Mouse (Mus musculus) neural tube, embryonic 14.5 days (tissue): ENCODE measurements around the gene Nr2c2. TPM values are rescaled to one million over a fixed set of nuclear protein-coding genes. Genes with fewer than 3 reads are reported as not detected.
"Not testable (repeated sequence)": the region's sequence is repeated elsewhere in the genome, so short reads cannot be mapped to it uniquely, and the experiment has no call there.

Experiments used
- ATAC-seq: fragments of 200-750 bp; cut with Nextera tagmentation; 2 replicates; pipeline ENCODE4 v1.8.0; 2017; ENCODE audit warnings: low read depth, mild to moderate bottlenecking, moderate TSS enrichment, moderate library complexity
- H3K27ac ChIP-seq: fragments of 300-500 bp; sonication (generic); 2 replicates; pipeline ENCODE4 v1.5.1; 2014; ENCODE audit warnings: low read depth, mild to moderate bottlenecking, control low read depth, low read length, moderate library complexity, mixed read lengths
- H3K27me3 ChIP-seq: fragments of 300-500 bp; sonication (generic); 2 replicates; pipeline ENCODE4 v1.6.1; 2014; ENCODE audit warnings: low read length; ENCODE audit not compliant: control insufficient read depth, insufficient read depth
- H3K36me3 ChIP-seq: fragments of 300-500 bp; sonication (generic); 2 replicates; pipeline ENCODE4 v1.6.1; 2014; ENCODE audit warnings: low read length, mixed read lengths; ENCODE audit not compliant: control insufficient read depth, insufficient read depth
- H3K4me1 ChIP-seq: fragments of 300-500 bp; sonication (generic); 2 replicates; pipeline ENCODE4 v1.6.1; 2014; ENCODE audit warnings: low read length; ENCODE audit not compliant: control insufficient read depth, insufficient read depth
- H3K4me2 ChIP-seq: fragments of 300-500 bp; sonication (generic); 2 replicates; pipeline ENCODE4 v1.6.1; 2014; ENCODE audit warnings: mild to moderate bottlenecking, low read depth, low read length, control low read depth
- H3K4me3 ChIP-seq: fragments of 300-500 bp; sonication (generic); 2 replicates; pipeline ENCODE4 v1.5.1; 2014; ENCODE audit warnings: low read depth, low read length, control low read depth, mixed read lengths
- H3K9ac ChIP-seq: fragments of 300-500 bp; sonication (generic); replicated peaks from 2 replicates; pipeline ENCODE4 v1.6.1; 2014; ENCODE audit warnings: low read depth, mild to moderate bottlenecking, control low read depth, low read length, mixed read lengths
- H3K9me3 ChIP-seq: fragments of 300-500 bp; sonication (generic); 2 replicates; pipeline ENCODE4 v1.6.1; 2016; ENCODE audit warnings: low read length; ENCODE audit not compliant: control insufficient read depth
- WGBS: fragments of 180-500 bp; shearing (Covaris S2); extraction: QIAGEN DNeasy Blood & Tissue Kit; methylation state at CpG from one replicate; pipeline ENCODE4 v1.1.7; 2014; 5-methylcytosine and 5-hydroxymethylcytosine counted together
- polyA plus RNA-seq: library from polyadenylated mRNA; unstranded; fragments of >200 nt; fragmentation: Nextera tagmentation; extraction: Ambion mirVana; gene quantifications from 2 replicates; pipeline ENCODE4 v1.2.1, GENCODE M21; 2014

Nr2c2 gene
- polyA plus RNA-seq, 1 experiment from 2014 or later, result 36.4 TPM

DNA sequence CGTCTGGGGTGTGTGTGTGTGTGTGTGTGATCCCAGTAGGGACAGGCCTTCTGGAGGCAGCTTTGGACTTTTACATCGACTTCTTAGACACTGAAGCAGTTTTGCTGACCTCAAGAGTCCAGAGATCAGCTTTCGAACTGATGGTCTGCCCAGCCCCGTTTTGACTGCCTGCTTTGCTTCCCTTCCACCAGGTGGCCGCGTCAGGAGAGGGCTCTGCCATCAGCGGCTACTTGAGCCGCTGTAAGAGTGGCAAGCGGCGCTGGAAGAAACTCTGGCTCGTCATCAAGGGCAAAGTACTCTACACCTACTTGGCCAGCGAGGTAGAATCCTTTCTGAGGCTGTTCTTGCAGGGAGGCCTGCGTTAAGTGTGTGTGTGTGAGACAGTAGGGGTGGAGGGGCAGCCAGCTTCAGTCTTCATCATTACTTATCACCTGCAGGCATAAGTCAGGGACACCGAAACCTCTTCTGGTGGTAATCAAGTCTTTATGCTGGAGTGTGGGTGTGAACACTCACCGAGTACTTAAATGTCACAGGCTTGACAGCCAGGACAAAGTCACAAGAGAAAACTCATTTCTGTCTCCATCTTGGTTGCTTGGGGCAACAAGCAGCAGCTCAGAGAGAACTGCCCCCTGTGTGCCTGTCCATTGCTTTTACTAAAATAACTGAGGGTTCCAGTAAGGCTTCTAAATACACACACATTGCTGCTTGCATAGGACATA, 19.9 kb upstream of the Nr2c2 start:
- no peaks in the 10 kb centered on the region for H3K9me3 ChIP-seq
- 59% methylated on average over 15 of the region's 15 CpGs for WGBS

DNA sequence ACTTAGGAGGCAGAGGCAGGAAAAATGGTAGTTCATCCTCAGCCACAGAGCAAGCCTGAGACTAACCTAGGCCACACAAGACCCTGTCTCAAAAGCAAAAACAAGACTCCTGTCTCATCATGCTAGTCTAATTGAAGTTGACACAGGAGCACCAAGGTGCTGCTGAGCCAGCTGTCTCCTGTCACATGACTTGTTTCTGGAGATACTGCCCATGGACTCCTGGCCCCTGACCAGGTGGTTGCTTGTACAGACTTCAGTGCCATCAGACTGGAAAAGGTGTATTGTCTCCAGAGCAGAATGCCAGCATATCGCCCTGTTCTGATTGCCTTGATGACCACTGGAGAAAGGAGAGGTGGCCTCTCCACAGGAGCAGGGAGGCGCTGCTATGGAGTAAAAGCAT, 10.5 kb upstream of the Nr2c2 start:
- H3K4me3 ChIP-seq, result no peak overlapping the region
- no peak overlapping the region for H3K9ac ChIP-seq
- no peaks in the 10 kb centered on the region for H3K36me3 ChIP-seq
- no peak for ATAC-seq
- H3K9me3 ChIP-seq, result no peaks in the 10 kb centered on the region
- no peaks in the 10 kb centered on the region for H3K27me3 ChIP-seq
- 88% methylated on average over 2 of the region's 2 CpGs for WGBS
- no peak overlapping the region for H3K4me2 ChIP-seq
- H3K27ac ChIP-seq, result no peak overlapping the region
- H3K4me1 ChIP-seq, result no peaks in the 10 kb centered on the region

More for the DNA sequence above, 19.9 kb upstream of the Nr2c2 start:
- ATAC-seq, result no peak
- Histone ChIP-seq H3K27ac (no peak overlapping the region), H3K4me1 (no peaks in the 10 kb centered on the region), H3K27me3 (no peaks in the 10 kb centered on the region), H3K4me3 (no peak overlapping the region), H3K9ac (no peak overlapping the region), H3K4me2 (no peak overlapping the region), H3K36me3 (0 out of 2 replicates have a peak, but pooled peaks cover 4% of the 10 kb centered on the region)

DNA sequence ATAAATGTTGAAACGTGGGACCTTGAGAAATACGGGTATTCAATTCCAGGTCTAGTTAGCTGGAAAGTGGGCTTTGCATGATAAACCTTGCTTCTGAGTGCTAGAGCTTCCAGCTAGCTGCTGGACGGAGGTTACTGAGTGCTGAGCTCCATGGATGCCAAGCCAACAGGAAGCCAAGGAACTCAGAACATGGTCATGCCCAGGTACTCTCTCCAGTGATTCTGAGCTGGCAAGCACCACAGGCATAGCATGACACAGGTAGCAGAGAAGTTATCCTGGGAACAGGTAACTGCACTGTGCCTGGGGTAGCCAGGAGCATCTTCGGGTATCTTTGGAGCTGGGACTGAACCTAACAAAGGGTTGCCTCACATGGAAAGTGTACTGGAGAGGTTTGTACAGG, 8.4 kb upstream of the Nr2c2 start:
- Histone ChIP-seq H3K4me2 (no peak overlapping the region), H3K4me1 (no peaks in the 10 kb centered on the region), H3K4me3 (no peak overlapping the region), H3K9me3 (no peaks in the 10 kb centered on the region), H3K27ac (no peak overlapping the region), H3K9ac (no peak overlapping the region), H3K27me3 (no peaks in the 10 kb centered on the region), H3K36me3 (no peaks in the 10 kb centered on the region)
- ATAC-seq, result no peak
- WGBS, result 90% methylated on average over 4 of the region's 4 CpGs

DNA sequence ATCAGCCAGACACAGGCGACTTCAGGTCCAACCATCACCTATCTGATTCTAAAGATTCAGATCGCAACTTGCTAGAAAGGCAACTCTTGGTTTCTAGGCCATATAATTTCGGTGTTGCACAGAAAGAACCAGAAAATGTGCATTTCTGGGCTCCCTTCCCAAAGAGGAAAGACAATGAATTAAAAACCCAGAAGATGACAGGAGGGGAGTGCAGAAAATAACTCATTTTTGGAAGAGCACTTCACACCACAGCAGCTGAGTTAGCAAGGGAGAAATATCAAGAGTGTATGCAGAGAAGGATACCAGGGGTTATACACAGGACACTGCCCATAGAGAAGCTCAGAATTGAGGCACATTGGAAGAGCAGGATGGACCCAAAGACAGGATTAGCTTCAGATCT, 6.3 kb upstream of the Nr2c2 start:
- Histone ChIP-seq H3K9me3 (no peaks in the 10 kb centered on the region), H3K27me3 (no peaks in the 10 kb centered on the region), H3K4me3 (no peak overlapping the region), H3K36me3 (no peaks in the 10 kb centered on the region), H3K9ac (no peak overlapping the region), H3K27ac (no peak overlapping the region), H3K4me2 (no peak overlapping the region), H3K4me1 (peaks cover 1% of the 10 kb centered on the region; the same call in 1 of the 2 replicates)
- 86% methylated on average over 3 of the region's 3 CpGs for WGBS
- ATAC-seq, result no peak

DNA sequence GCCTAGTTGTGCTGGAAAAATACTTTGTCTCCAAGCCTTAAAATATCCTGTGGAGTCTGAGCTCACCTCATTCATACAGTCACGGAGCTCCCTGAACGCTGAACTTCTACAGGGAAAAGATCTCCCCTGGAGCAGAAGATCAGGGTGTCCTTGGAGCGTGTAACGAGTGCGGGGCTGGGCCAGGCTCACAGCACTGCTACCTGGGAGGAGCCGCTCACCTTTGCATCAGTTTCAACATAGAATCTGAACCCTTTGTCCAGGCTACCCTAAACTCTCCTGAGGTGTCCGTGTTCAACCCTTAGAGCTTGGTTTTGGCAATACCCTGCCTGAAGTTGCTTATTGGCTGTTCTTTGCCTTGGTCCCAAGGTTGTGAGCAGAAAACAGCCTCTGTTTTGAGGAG, 2.0 kb upstream of the Nr2c2 start:
- H3K27ac ChIP-seq, H3K27me3 ChIP-seq, H3K4me3 ChIP-seq, H3K9ac ChIP-seq, ATAC-seq, H3K36me3 ChIP-seq, H3K4me2 ChIP-seq, H3K9me3 ChIP-seq: not testable (repeated sequence)
- H3K4me1 ChIP-seq, result peaks cover 19% of the 10 kb centered on the region
- 93% methylated on average over 7 of the region's 7 CpGs for WGBS

DNA sequence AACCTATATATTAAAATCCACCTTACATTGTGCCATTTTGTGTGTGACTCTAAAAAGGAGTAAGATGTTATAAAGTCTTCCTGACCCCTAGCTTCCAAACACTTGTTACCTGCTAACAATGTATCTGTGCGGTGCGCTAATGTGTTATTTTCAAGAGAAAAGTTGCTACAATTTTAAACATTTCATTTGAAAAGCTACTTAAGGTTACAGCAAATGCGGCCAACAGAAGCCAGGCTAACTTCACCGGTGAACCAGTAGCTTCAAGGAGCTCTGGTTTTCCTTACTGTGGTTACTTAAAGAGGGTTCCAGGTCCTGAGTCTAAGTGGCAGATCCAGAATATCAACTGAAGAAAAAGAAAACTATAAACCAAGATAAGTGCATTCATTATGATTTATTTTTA, 1.2 kb upstream of the Nr2c2 start:
- no peaks in the 10 kb centered on the region for H3K36me3 ChIP-seq
- peak overlapping the region; percentile 99; the same call in 1 of the 2 replicates for H3K4me3 ChIP-seq
- ATAC-seq, result no peak
- no peak overlapping the region for H3K9ac ChIP-seq
- no peak overlapping the region for H3K27ac ChIP-seq
- no peaks in the 10 kb centered on the region for H3K9me3 ChIP-seq
- H3K27me3 ChIP-seq, result no peaks in the 10 kb centered on the region
- peaks cover 27% of the 10 kb centered on the region for H3K4me1 ChIP-seq
- H3K4me2 ChIP-seq, result peak overlapping the region; percentile 66; the same call in 1 of the 2 replicates
- WGBS, result 91% methylated on average over 4 of the region's 4 CpGs

DNA sequence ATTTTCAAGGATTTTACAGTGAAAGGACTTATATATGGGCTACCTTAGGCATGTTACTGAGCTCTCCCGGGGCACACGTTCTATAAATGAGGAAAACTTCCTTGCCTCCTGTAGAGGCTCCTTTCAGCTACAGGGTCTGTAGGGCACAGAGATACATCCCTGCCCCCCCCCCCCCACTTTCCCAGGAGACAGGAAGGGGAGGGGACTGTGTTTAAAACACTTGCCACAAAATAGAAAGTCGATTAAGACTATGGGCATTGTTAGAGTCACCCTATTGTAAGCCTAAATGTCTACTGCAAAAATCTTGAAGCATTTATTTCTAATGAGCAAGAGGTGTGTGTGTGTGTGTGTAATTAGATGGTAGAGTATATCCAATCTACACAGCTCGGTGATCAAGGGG, 693 bp upstream of the Nr2c2 start:
- ATAC-seq, result no peak
- no peaks in the 10 kb centered on the region for H3K36me3 ChIP-seq
- under 1% methylated on average over 4 of the region's 4 CpGs for WGBS

DNA sequence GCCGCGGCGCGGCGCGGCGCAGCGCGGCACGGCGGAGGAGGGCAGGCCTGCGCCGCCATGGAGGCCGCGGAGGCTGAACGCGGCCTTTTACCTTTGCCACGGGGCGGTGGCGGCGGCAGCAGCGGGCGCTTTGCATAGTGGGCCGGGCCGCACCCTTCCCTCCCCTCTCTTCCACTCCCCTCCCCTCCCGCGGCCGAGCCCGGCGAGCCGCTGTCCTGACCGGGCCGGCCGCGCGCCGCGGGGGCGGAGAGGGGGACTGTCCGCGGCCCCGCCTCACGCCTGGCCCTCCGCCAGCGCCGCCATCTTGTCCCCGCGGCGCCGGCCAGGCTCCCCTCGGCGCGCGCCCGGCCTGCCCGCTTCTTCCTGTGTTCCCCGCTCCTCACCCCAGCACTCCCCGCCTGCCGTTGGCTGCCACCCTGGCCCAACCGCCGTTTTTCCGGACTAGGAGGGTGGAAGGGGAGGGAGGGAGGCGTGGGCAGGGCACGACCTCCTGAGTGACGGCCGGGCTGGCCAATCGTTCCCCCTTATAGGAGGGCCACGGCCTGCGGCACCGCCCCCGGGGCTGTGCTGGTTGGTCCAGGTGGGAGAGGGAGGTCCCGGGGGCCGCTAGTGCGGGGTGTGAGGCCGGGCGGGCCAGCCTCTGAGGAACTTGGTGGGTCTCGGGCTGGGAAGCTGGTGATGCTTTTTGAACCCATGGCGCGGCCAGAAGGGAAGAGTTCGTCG, 738 bp downstream of the Nr2c2 start:
- Histone ChIP-seq H3K27me3 (no peaks in the 10 kb centered on the region), H3K27ac (peak overlapping the region; percentile 98), H3K4me1 (peaks cover 27% of the 10 kb centered on the region), H3K4me3 (peak overlapping the region; percentile 99), H3K4me2 (peak overlapping the region; percentile 79), H3K36me3 (no peaks in the 10 kb centered on the region), H3K9ac (peak overlapping the region; percentile 99), H3K9me3 (no peaks in the 10 kb centered on the region)
- peak; percentile 98 for ATAC-seq
- WGBS, result 0% methylated on average over 32 of the region's 81 CpGs

More for the DNA sequence above, 693 bp upstream of the Nr2c2 start:
- Histone ChIP-seq H3K4me3 (peak overlapping the region; percentile 99), H3K9ac (peak overlapping the region; percentile 99), H3K4me1 (peaks cover 27% of the 10 kb centered on the region), H3K27ac (peak overlapping the region; percentile 98), H3K27me3 (no peaks in the 10 kb centered on the region), H3K9me3 (no peaks in the 10 kb centered on the region), H3K4me2 (peak overlapping the region; percentile 66)

DNA sequence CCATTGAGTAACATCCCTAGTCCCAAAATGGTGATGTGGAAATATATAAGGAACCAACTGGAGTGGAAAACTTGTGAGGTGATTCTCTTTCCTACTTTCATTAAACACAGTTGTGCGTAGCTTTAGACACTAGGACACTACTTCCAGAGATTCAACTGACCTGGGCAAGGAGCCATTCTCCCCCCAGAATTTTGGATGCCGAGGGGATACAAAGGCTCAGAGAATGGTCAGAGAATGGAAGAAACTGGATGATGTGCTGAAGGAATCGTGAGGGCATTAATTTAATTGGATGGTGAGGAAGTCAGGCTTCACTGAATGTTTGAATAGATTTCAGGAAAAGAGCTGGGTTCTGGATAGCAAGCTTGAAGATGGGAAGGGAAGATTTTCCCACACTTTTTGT, 1.5 kb downstream of the Nr2c2 start:
- Histone ChIP-seq H3K9ac (peak overlapping the region; percentile 99), H3K27ac (peak overlapping the region; percentile 98), H3K4me3 (peak overlapping the region; percentile 99), H3K9me3 (no peaks in the 10 kb centered on the region), H3K4me2 (peak overlapping the region; percentile 79), H3K36me3 (no peaks in the 10 kb centered on the region), H3K4me1 (peaks cover 27% of the 10 kb centered on the region), H3K27me3 (no peaks in the 10 kb centered on the region)
- WGBS, result 27% methylated on average over 3 of the region's 3 CpGs
- no peak for ATAC-seq
